Mouse (Mus musculus) layer of hippocampus, postnatal 10 days (tissue): Measurements from ENCODE around the gene Atxn1. TPM values are rescaled to one million over a fixed set of nuclear protein-coding genes. Genes with fewer than 3 reads are reported as not detected.

Experiments
- DNase-seq, 2 experiments: peaks; one replicate each; pipeline ENCODE4 v3.0.0; 2021; ENCODE audit warnings: low spot score in 2 of 2
- total RNA-seq, 2 experiments: library from RNA; stranded (reverse); gene quantifications; 2 replicates each; pipeline ENCODE4 v1.2.3; 2021

Atxn1 gene
- total RNA-seq, 2 experiments from 2014 or later = 90.8 to 94.3 TPM

- peak; percentile 72 to 78 for DNase-seq
Measured at GRCm38 (mm10) chr13:45963497-45964330, 1.1 kb downstream of the Atxn1 start.

GRCm38 (mm10) chr13:45962776-45963175, 2.0 kb downstream of the Atxn1 start:
- DNase-seq = no peak

- no peak for DNase-seq
Measured at GRCm38 (mm10) chr13:45961871-45962630, 2.8 kb downstream of the Atxn1 start.

- no peak for DNase-seq
Measured at GRCm38 (mm10) chr13:45960311-45960965, 4.4 kb downstream of the Atxn1 start.

- DNase-seq = no peak
Measured at GRCm38 (mm10) chr13:45958306-45958705, 6.5 kb downstream of the Atxn1 start.

GRCm38 (mm10) chr13:45957629-45958028, 7.2 kb downstream of the Atxn1 start:
- DNase-seq = no peak

- DNase-seq = no peak
Measured at GRCm38 (mm10) chr13:45956287-45956686, 8.5 kb downstream of the Atxn1 start.

GRCm38 (mm10) chr13:45955370-45956055, 9.3 kb downstream of the Atxn1 start:
- no peak for DNase-seq

- DNase-seq = no peak
Measured at GRCm38 (mm10) chr13:45953098-45953497, 11.7 kb downstream of the Atxn1 start.

GRCm38 (mm10) chr13:45951071-45951645, 13.7 kb downstream of the Atxn1 start:
- DNase-seq = no peak

GRCm38 (mm10) chr13:45950355-45950861, 14.4 kb downstream of the Atxn1 start:
- no peak for DNase-seq

GRCm38 (mm10) chr13:45946136-45946535, 18.7 kb downstream of the Atxn1 start:
- DNase-seq = no peak

- DNase-seq = no peak
Measured at GRCm38 (mm10) chr13:45942337-45942736, 22.5 kb downstream of the Atxn1 start.

GRCm38 (mm10) chr13:45940714-45941113, 24.1 kb downstream of the Atxn1 start:
- DNase-seq = no peak

- DNase-seq = no peak
Measured at GRCm38 (mm10) chr13:45939561-45939960, 25.2 kb downstream of the Atxn1 start.

- no peak for DNase-seq
Measured at GRCm38 (mm10) chr13:45938083-45938482, 26.7 kb downstream of the Atxn1 start.

- DNase-seq = no peak
Measured at GRCm38 (mm10) chr13:45936765-45937164, 28.0 kb downstream of the Atxn1 start.

- no peak for DNase-seq
Measured at GRCm38 (mm10) chr13:45935798-45936197, 29.0 kb downstream of the Atxn1 start.

- DNase-seq = no peak
Measured at GRCm38 (mm10) chr13:45934841-45935240, 30.0 kb downstream of the Atxn1 start.

GRCm38 (mm10) chr13:45934085-45934484, 30.7 kb downstream of the Atxn1 start:
- no peak for DNase-seq

- DNase-seq = no peak
Measured at GRCm38 (mm10) chr13:45932491-45932921, 32.3 kb downstream of the Atxn1 start.
